Mouse (Mus musculus) erythroblast, adult 5-6 weeks (primary cell): ENCODE measurements around the gene Serpina3f. TPM values are rescaled to one million over a fixed set of nuclear protein-coding genes. Genes with fewer than 3 reads are reported as not detected.
"Not testable (repeated sequence)": the region's sequence is repeated elsewhere in the genome, so short reads cannot be mapped to it uniquely, and the experiment has no call there.

Source experiments
- ATAC-seq: replicated peaks from 2 replicates; pipeline ENCODE4 v1.8.0; 2016; ENCODE audit warnings: moderate number of reproducible peaks, mild to moderate bottlenecking, moderate TSS enrichment, inconsistent platforms; ENCODE audit not compliant: poor library complexity, low FRiP score, severe bottlenecking
- total RNA-seq, 2 experiments: library from RNA; stranded (forward) in 1 of 2; stranded (reverse) in 1 of 2; fragments of 150-400 nt in 1 of 2; fragments of 200-764, 138-1000 nt in 1 of 2; gene quantifications; 2 replicates each; pipeline versions ENCODE4 v1.2.3 to v1.2.4; 2015 to 2017; ENCODE audit warnings: low replicate concordance in 2 of 2

The Serpina3f gene
- not detected in 2 replicates for total RNA-seq (2015; ENCODE audit: low replicate concordance)
- 0.42 TPM in 1 of 2 replicates, not detected in the other for total RNA-seq (2017; ENCODE audit: low replicate concordance)

- no peak for ATAC-seq
Measured at GRCm38 (mm10) chr12:104214445-104214753, at the start of gene Serpina3f. Gene Serpina3f, plus strand, starts transcription at chr12:104214544.

DNA sequence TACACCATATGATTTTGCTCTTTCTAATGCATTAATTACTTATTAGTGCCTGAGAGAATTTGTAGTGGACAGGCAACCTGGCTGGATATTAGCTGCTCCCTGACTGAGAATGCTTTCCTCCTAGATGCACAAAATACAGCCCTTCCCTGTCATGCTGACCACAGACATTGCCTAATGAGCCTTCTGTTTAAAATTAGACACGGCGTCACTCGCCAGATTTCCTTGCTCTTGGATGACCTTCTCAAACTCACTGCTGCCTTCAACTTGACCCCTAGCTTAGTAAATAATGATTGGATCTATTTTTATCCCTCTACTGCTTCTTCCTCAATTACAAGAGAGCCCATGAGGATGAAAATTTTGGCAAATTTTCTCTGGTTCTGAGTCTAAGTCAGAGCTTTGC lies 39.6 kb upstream of the Serpina3f start:
- ATAC-seq, result no peak

GRCm38 (mm10) chr12:104175636-104176035 lies 38.7 kb upstream of the Serpina3f start:
- ATAC-seq, result no peak

- ATAC-seq, result no peak
Measured at GRCm38 (mm10) chr12:104178577-104178976, 35.8 kb upstream of the Serpina3f start.

DNA sequence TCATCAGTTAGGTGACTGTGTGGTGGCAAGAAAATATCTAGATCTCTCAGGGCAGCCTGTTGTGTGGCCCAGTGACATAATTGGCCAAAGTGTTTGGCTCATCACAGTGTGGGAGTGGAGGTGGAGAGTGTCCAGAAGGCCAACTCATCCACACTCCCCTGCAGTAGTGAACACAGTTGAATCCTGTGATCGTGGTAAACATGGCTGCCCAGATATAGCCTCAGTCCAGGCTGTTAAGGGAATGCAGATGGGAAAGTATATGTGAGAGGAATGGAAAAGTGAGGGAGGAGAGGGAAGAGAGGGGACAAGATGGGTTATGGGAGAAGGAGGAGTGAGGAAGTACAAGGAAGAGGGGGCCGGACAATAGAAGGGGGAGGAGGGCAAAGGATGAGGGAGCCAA lies 35.4 kb upstream of the Serpina3f start:
- no peak for ATAC-seq

DNA sequence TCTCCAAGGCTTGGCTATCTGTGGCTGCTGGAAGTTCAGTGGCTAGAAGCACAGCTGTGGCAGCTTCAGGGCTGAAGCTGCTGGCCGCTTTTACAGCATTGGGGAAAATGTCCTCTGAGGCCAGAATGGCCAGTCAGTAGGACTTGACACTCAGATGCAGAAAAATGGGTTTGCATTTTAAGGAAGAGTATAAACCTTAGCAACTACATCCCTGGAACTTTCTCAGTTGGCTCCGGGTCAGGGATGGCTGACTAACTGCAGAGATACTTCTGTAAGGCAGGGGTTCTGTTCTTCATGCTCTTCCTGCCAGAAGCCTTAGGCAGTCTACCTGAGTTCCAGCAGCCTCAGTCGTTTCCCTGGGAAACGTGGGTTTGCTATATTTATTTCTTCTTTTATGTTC lies 29.3 kb upstream of the Serpina3f start:
- ATAC-seq, result no peak

DNA sequence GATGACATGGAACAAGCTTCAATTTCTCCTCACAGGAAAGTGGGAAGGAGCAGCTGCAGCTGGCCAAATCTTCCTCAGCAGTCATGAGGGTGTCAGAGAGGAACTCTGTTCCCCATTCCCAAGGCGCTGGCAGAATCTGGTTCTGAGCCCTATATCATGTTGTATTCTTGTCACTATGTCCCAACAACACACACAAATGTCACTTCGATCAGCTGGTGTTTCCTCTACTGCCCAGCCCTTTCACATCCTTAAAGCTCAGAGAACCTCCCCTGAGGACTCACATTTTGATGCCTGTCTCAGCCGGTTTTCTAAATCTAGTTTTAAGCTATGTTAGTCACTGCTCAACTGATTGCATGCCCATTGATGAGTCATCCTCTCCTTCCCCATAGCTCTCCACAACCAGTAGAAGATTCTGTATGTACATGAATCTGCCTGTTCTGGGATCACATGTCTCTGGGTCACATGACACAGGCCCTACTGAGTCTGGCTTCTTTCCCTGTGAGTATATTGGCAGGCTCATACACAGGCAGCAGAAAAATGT lies 28.2 kb upstream of the Serpina3f start:
- no peak for ATAC-seq

GRCm38 (mm10) chr12:104189246-104189645 lies 25.1 kb upstream of the Serpina3f start:
- ATAC-seq, result no peak

DNA sequence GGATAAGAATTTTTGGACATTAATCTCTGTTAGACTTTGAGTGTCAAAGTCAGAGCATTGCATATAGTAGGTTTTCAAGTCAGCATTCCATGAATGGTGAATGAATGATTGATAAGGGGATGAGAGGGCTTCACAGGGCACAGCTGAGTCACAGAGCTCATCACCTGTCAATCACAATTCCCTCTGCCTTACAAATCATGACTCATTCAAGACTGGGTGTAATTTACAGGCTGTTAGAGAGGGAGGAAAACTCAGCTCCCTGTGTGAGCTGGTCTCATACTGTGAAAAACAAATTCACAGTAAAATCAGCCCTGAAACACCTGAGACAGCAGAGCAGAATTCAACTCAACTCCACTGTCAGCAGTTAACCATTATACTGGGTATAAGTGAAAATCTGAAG lies 23.5 kb upstream of the Serpina3f start:
- no peak for ATAC-seq

DNA sequence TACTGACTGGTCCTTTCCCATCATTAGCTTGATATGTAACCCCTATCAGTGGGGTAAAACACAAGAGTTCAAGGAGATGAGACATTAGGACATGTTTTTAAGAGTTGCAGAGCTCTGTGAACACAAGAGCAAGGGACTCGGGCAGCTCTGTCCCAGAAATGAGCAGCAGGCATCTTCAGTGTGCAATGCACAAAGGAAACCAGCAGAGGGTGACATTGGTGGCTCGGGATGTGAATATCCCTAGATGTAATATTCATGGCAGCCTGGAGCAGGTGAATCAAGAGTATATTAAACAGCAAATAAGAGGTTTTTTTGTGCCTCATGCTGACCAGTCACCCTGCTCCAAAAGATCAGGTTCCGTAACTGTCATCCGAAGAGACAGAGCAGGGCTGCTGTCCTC lies 5.2 kb upstream of the Serpina3f start:
- ATAC-seq, result no peak

DNA sequence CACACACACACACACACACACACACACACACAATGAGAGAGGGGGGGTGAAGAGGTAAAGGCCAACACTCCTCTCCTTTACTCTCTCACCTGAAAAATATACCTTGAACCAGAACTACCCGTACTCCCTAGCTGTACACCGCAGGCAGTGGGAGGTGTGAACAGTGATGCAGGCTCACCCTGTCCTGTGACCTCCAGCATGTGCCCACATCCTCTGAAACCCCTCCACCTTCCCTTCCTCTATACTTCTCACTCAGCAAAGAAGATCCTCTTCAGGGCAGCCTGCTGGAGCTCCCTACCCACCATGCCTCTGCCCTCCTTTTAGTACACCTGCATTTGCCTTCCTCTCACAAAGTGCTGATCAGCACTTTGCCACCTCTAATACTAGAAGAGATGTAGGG lies 4.5 kb upstream of the Serpina3f start:
- no peak for ATAC-seq

- no peak for ATAC-seq
Measured at GRCm38 (mm10) chr12:104213689-104214444, 477 bp upstream of the Serpina3f start.

DNA sequence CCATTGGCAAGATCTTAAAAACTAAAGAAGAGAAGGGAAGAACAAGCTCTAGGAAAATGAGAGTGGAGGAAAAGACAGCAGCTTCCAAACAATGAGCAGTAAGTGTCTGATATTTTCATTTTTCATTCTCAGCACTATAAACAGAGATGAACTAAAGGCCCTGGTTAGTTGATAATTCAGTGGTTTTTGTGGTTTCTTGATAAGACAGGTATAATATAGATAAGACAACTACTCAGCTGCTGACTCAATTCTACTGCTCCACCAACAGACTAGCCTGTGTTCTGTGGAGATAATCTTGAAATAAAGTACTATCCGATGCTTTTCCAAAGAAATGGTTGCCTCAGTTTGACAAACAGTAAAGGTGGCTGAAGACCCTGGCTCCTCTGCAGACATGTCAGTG lies 905 bp downstream of the Serpina3f start:
- no peak for ATAC-seq

GRCm38 (mm10) chr12:104221616-104222015 lies 7.3 kb downstream of the Serpina3f start:
- ATAC-seq, result no peak

GRCm38 (mm10) chr12:104223690-104224089 lies 9.3 kb downstream of the Serpina3f start:
- no peak for ATAC-seq

- no peak for ATAC-seq
Measured at GRCm38 (mm10) chr12:104224598-104225300, 10.4 kb downstream of the Serpina3f start.

- ATAC-seq, result no peak
Measured at GRCm38 (mm10) chr12:104230762-104231161, 16.4 kb downstream of the Serpina3f start.

- no peak for ATAC-seq
Measured at GRCm38 (mm10) chr12:104235915-104236314, 21.6 kb downstream of the Serpina3f start, which contains the start of gene Serpina3g. Gene Serpina3g, plus strand, starts transcription at chr12:104236245.

DNA sequence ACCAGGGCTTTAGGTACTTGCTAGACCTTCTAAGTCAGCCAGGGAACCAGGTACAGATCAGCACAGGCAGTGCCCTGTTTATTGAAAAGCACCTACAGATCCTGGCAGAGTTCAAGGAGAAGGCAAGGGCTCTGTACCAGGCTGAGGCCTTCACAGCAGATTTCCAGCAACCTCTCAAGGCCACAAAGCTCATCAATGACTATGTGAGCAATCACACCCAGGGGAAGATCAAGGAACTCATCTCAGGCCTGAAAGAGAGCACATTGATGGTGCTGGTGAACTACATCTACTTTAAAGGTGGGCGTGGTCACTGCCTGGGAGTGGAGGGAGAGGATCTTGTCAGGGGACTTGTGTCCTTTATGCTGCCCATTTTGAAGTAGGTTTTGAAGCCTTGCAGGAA lies 23.7 kb downstream of the Serpina3f start:
- not testable (repeated sequence) for ATAC-seq

DNA sequence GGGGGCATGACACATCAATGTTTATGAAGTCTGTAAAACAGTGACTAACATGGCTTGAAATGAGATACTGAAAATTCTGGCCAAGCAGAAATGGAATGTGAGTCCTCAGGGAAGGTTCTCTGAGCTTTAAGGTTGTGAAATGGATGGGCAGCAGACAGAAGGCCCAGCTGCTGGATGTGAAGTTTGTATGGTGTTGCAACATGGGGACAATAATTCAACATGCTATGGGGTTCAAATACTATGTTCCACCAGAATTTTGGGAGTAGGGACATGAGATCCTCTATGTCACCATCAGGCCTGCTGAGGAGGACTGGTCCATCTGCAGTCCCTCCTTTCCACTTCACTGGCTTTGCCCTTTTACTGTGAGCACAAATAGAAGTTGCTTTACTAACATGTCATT lies 29.0 kb downstream of the Serpina3f start:
- no peak for ATAC-seq

DNA sequence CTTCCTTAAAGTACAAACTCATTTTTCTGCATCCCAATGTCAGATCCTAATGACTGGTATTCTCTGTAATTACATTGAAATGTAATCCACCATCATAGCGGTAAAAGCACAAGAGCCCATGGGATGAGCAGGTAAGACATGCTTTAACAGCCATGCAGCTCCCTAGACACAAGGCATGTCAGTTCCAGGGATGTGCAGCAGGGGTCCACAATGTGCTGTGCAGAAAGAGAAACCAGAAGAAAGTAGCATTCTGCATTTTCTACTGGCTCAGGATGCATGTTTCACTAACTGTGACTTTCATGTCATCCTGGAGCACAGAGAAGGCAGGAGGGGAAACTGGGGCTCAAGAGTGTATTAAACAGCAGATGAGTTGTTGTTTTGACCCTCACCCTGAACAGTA lies 30.7 kb downstream of the Serpina3f start:
- ATAC-seq, result no peak
